ENCODE assay signal across 8 mouse cellular contexts in genomic region chr1:69785129-69785528, GRCm38 (mm10). TPM values are rescaled to one million over a fixed set of nuclear protein-coding genes. Genes with fewer than 3 reads are reported as not detected.
A peak's percentile ranks its signal among the peaks of the same experiment; 100 is the strongest.
DNase-seq lines count a peak whose midpoint lies in the region; ATAC-seq and TF ChIP-seq lines count a peak whose summit lies in the region.

No protein-coding gene starts in this region.

- TF ChIP-seq POLR2A in brain, embryonic 14.5 days (IDR thresholded peaks at IDR 0.05; ENCODE audit: borderline replicate concordance, extremely low read depth, insufficient read depth, insufficient read length, poor library complexity, severe bottlenecking) = no peak

- peak; percentile 38 for DNase-seq in gastrocnemius, postnatal 10 days
- DNase-seq in gastrocnemius, postnatal 25 days = no peak
- peak; percentile 38 for DNase-seq in right cerebral cortex, adult 18-20 months
- DNase-seq in right cerebral cortex, postnatal 36 days (ENCODE audit: low spot score in 2 of 2) = no peak
- DNase-seq in brain, embryonic 14.5 days (ENCODE audit: low read depth) = peak; percentile 89

- peak; percentile 84 for ATAC-seq in inflammation-experienced regulatory T-cells, adult 6 months
- ATAC-seq in megakaryocyte progenitor cell, adult 5-6 weeks (replicated peaks; ENCODE audit: poor library complexity) = peak; percentile 89
- no peak for ATAC-seq in erythroblast, adult 5-6 weeks (replicated peaks; ENCODE audit: low FRiP score, poor library complexity, severe bottlenecking)

- no peak for TF ChIP-seq CTCF in brain, embryonic 14.5 days (IDR thresholded peaks at IDR 0.05; ENCODE audit: borderline replicate concordance, extremely low read depth, insufficient read depth, insufficient read length)

RNA-seq across cellular contexts. Expression of gene Spag16, which starts 41.6 kb away (rescaled TPM):
- total RNA-seq in gastrocnemius, postnatal 10 days (2021) = not detected
- not detected for total RNA-seq in gastrocnemius, postnatal 25 days (2021)
- polyA plus RNA-seq in brain, embryonic 14.5 days (2012; rRNA removed) = 1.3 and 1.6 TPM in 2 replicates
- polyA plus RNA-seq in inflammation-experienced regulatory T-cells, adult 6 months (2017; shearing (Covaris generic)) = under 1 TPM in 2 of 3 experiments, not detected in 1; 0.61 to 0.82 TPM
- total RNA-seq in megakaryocyte progenitor cell, adult 5-6 weeks (2015) = not detected in 2 replicates
- not detected in 2 replicates for total RNA-seq in megakaryocyte progenitor cell, adult 5-6 weeks (2017)
- total RNA-seq in erythroblast, adult 5-6 weeks (2015; ENCODE audit: low replicate concordance) = not detected in 2 replicates
- not detected in 2 replicates for total RNA-seq in erythroblast, adult 5-6 weeks (2017; ENCODE audit: low replicate concordance)

Comparison
In these comparisons a context has a peak if more than half of its experiments do, and no peak if none do; other contexts are left out.
1. DNase-seq: peak in gastrocnemius, postnatal 10 days (single experiment), right cerebral cortex, adult 18-20 months (single experiment) and brain, embryonic 14.5 days (single experiment); none in gastrocnemius, postnatal 25 days (single experiment) and right cerebral cortex, postnatal 36 days (0 of 2).